Mouse (Mus musculus): ENCODE measurements around the gene Pak6. TPM values are rescaled to one million over a fixed set of nuclear protein-coding genes. Genes with fewer than 3 reads are reported as not detected.

Gene Pak6
- polyA plus RNA-seq, 1 experiment from 2014 or later = 0.15 TPM

- ATAC-seq (no peak), DNase-seq (ENCODE audit: low read depth, low spot score) (no peak)
- no peak for TF ChIP-seq CTCF (IDR thresholded peaks at IDR 0.05)
- ChIA-PET POLR2A (no interaction called here), CTCF (no interaction called here)
- in situ Hi-C loops (cut with MboI; ENCODE audit: low pct_unique_long_range_greater_than_20kb) = loop anchor here (5.0 to 25.0 kb wide), 2 partner anchors 90 to 240 kb away; partner anchors contain the start of gene Srp14
- H3K27me3 ChIP-seq = peaks cover 16% of the 10 kb centered on the region
Observed at GRCm38 (mm10) chr2:118726873-118727272, 63.8 kb downstream of the Pak6 start.

- peaks cover 19% of the 10 kb centered on the region for H3K27me3 ChIP-seq
- in situ Hi-C loops (cut with MboI; ENCODE audit: low pct_unique_long_range_greater_than_20kb) = loop anchor here (5.0 to 25.0 kb wide), 2 partner anchors 91 to 241 kb away; partner anchors contain the start of gene Srp14
- CTCF ChIA-PET = interaction anchor here (0.9 to 3.8 kb wide), 2 partner anchors 28 to 30 kb away, joined by 3 to 15 read pairs; no protein-coding TSS in a partner anchor
- POLR2A ChIA-PET = no interaction called here
- TF ChIP-seq CTCF (IDR thresholded peaks at IDR 0.05) = no peak
- ATAC-seq (no peak), DNase-seq (ENCODE audit: low read depth, low spot score) (no peak)
Observed at GRCm38 (mm10) chr2:118727911-118728310, 64.8 kb downstream of the Pak6 start.

GRCm38 (mm10) chr2:118728337-118728736 is 65.2 kb downstream of the Pak6 start, which contains the start of gene Plcb2:
TSS of gene Plcb2 (minus strand) at chr2:118728438.
- peaks cover 17% of the 10 kb centered on the region for H3K27me3 ChIP-seq
- in situ Hi-C loops (cut with MboI; ENCODE audit: low pct_unique_long_range_greater_than_20kb) = loop anchor here (5.0 to 25.0 kb wide), 2 partner anchors 91 to 241 kb away; partner anchors contain the start of gene Srp14
- no peak for DNase-seq (ENCODE audit: low read depth, low spot score)
- ChIA-PET CTCF (interaction anchor here (0.9 to 3.8 kb wide), 4 partner anchors 14 to 31 kb away, joined by 3 to 15 read pairs (median 7); no protein-coding TSS in a partner anchor), POLR2A (interaction anchor here (0.6 kb wide), 1 partner anchor 463 kb away, joined by 5 read pairs; no protein-coding TSS in a partner anchor)
- no peak for ATAC-seq
- no peak for TF ChIP-seq CTCF (IDR thresholded peaks at IDR 0.05)

- DNase-seq (ENCODE audit: low read depth, low spot score) = no peak
- in situ Hi-C loops (cut with MboI; ENCODE audit: low pct_unique_long_range_greater_than_20kb) = loop anchor here (5.0 to 25.0 kb wide), 2 partner anchors 92 to 242 kb away; partner anchors contain the start of gene Srp14
- H3K27me3 ChIP-seq = peaks cover 11% of the 10 kb centered on the region
- ChIA-PET POLR2A (interaction anchor here (1.2 to 1.6 kb wide), 3 partner anchors 46 to 107 kb away, joined by 3 read pairs; no protein-coding TSS in a partner anchor), CTCF (interaction anchor here (0.9 to 3.8 kb wide), 6 partner anchors 13 to 243 kb away, joined by 3 to 21 read pairs (median 8); no protein-coding TSS in a partner anchor)
- no peak for TF ChIP-seq CTCF (IDR thresholded peaks at IDR 0.05)
- ATAC-seq = no peak
Observed at GRCm38 (mm10) chr2:118729194-118729593, 66.1 kb downstream of the Pak6 start.

GRCm38 (mm10) chr2:118729816-118730621 is 66.9 kb downstream of the Pak6 start:
- no peak for TF ChIP-seq CTCF (IDR thresholded peaks at IDR 0.05)
- DNase-seq (ENCODE audit: low read depth, low spot score) (no peak), ATAC-seq (no peak)
- CTCF ChIA-PET = interaction anchor here (0.7 to 3.8 kb wide), 15 partner anchors 17 to 244 kb away, joined by 3 to 21 read pairs (median 5); partner anchors contain the start of gene Ankrd63
- H3K27me3 ChIP-seq = peaks cover 12% of the 10 kb centered on the region
- POLR2A ChIA-PET = interaction anchor here (1.2 to 1.6 kb wide), 3 partner anchors 45 to 108 kb away, joined by 3 read pairs; no protein-coding TSS in a partner anchor
- in situ Hi-C loops (cut with MboI; ENCODE audit: low pct_unique_long_range_greater_than_20kb) = loop anchor here (5.0 to 25.0 kb wide), 2 partner anchors 93 to 243 kb away; partner anchors contain the start of gene Srp14

- CTCF ChIA-PET = interaction anchor here (0.8 to 3.8 kb wide), 13 partner anchors 18 to 147 kb away, joined by 3 to 21 read pairs (median 6); partner anchors contain the start of gene Ankrd63
- ATAC-seq (peak; percentile 17), DNase-seq (ENCODE audit: low read depth, low spot score) (no peak)
- H3K27me3 ChIP-seq = peaks cover 13% of the 10 kb centered on the region
- peak; percentile 87 for TF ChIP-seq CTCF (IDR thresholded peaks at IDR 0.05)
- in situ Hi-C loops (cut with MboI; ENCODE audit: low pct_unique_long_range_greater_than_20kb) = loop anchor here (25.0 kb wide), 1 partner anchor 243 kb away; the partner anchor contains the start of gene Srp14
- POLR2A ChIA-PET = interaction anchor here (0.5 to 1.5 kb wide), 3 partner anchors 45 to 165 kb away, joined by 3 read pairs; no protein-coding TSS in a partner anchor
Observed at GRCm38 (mm10) chr2:118730622-118730915, 67.5 kb downstream of the Pak6 start.

- ATAC-seq (no peak), DNase-seq (ENCODE audit: low read depth, low spot score) (no peak)
- no peak for TF ChIP-seq CTCF (IDR thresholded peaks at IDR 0.05)
- H3K27me3 ChIP-seq = peaks cover 14% of the 10 kb centered on the region
- in situ Hi-C loops (cut with MboI; ENCODE audit: low pct_unique_long_range_greater_than_20kb) = loop anchor here (25.0 kb wide), 1 partner anchor 245 kb away; the partner anchor contains the start of gene Srp14
- ChIA-PET CTCF (interaction anchor here (1.7 to 2.3 kb wide), 2 partner anchors 28 to 36 kb away, joined by 4 to 9 read pairs; partner anchors contain the start of gene Ankrd63), POLR2A (no interaction called here)
Observed at GRCm38 (mm10) chr2:118731981-118732380, 68.9 kb downstream of the Pak6 start.

- ChIA-PET POLR2A (interaction anchor here (1.3 kb wide), 1 partner anchor 28 kb away, joined by 3 read pairs; no protein-coding TSS in a partner anchor), CTCF (interaction anchor here (0.8 to 1.4 kb wide), 5 partner anchors 10 to 150 kb away, joined by 3 to 5 read pairs (median 4); partner anchors contain the start of gene Ankrd63)
- DNase-seq (ENCODE audit: low read depth, low spot score) = no peak
- TF ChIP-seq CTCF (IDR thresholded peaks at IDR 0.05) = no peak
- in situ Hi-C loops (cut with MboI; ENCODE audit: low pct_unique_long_range_greater_than_20kb) = loop anchor here (25.0 kb wide), 1 partner anchor 246 kb away; the partner anchor contains the start of gene Srp14
- peaks cover 11% of the 10 kb centered on the region for H3K27me3 ChIP-seq
- no peak for ATAC-seq
Observed at GRCm38 (mm10) chr2:118733341-118733740, 70.2 kb downstream of the Pak6 start.

GRCm38 (mm10) chr2:118740341-118740740 is 77.2 kb downstream of the Pak6 start:
- CTCF ChIA-PET = no interaction called here
- peaks cover 7% of the 10 kb centered on the region for H3K27me3 ChIP-seq
- POLR2A ChIA-PET = no interaction called here
- in situ Hi-C loops (cut with MboI; ENCODE audit: low pct_unique_long_range_greater_than_20kb) = loop anchor here (25.0 kb wide), 1 partner anchor 253 kb away; the partner anchor contains the start of gene Srp14
- TF ChIP-seq CTCF (IDR thresholded peaks at IDR 0.05) = no peak
- ATAC-seq (no peak), DNase-seq (ENCODE audit: low read depth, low spot score) (no peak)

- ChIA-PET POLR2A (no interaction called here), CTCF (interaction anchor here (2.0 kb wide), 1 partner anchor 18 kb away, joined by 9 read pairs; no protein-coding TSS in a partner anchor)
- peaks cover 5% of the 10 kb centered on the region for H3K27me3 ChIP-seq
- ATAC-seq (no peak), DNase-seq (ENCODE audit: low read depth, low spot score) (no peak)
- in situ Hi-C loops (cut with MboI; ENCODE audit: low pct_unique_long_range_greater_than_20kb) = loop anchor here (25.0 kb wide), 1 partner anchor 254 kb away; the partner anchor contains the start of gene Srp14
- TF ChIP-seq CTCF (IDR thresholded peaks at IDR 0.05) = no peak
Observed at GRCm38 (mm10) chr2:118741183-118741582, 78.1 kb downstream of the Pak6 start.

Data from Patski (cell line).